ENCODE assay signal across 21 mouse cellular contexts in genomic region chr5:114157236-114157635, GRCm38 (mm10). TPM values are rescaled to one million over a fixed set of nuclear protein-coding genes. Genes with fewer than 3 reads are reported as not detected.
DNase-seq lines count a peak whose midpoint lies in the region; ATAC-seq and TF ChIP-seq lines count a peak whose summit lies in the region.
"Had no signal": no experiment of that assay in that cellular context is flagged by ENCODE, and none has a peak within 500 bp of the region (broad histone marks: within the 10 kb centered on the region; RNA-seq: fewer than 3 reads in every experiment).

No protein-coding gene starts in this region.

- H3K27ac ChIP-seq in liver, adult 2 months (replicated peaks; ENCODE audit: insufficient read depth, low read depth, low read length) = peak overlapping the region; percentile 92
- no peak overlapping the region for H3K27ac ChIP-seq in liver, embryonic 12.5 days
- H3K27ac ChIP-seq: embryonic facial prominence, embryonic 15.5 days; forebrain, embryonic 10.5 days; forebrain, embryonic 15.5 days; hindbrain, embryonic 14.5 days; intestine, embryonic 15.5 days had no signal

- TF ChIP-seq POLR2A in liver, adult 2 months (IDR thresholded peaks at IDR 0.05; ENCODE audit: extremely low read depth, insufficient read depth, low read length) = no peak

- no peak overlapping the region for H3K4me2 ChIP-seq in liver, embryonic 12.5 days
- H3K4me2 ChIP-seq: embryonic facial prominence, embryonic 15.5 days; forebrain, embryonic 15.5 days; hindbrain, embryonic 14.5 days; intestine, embryonic 15.5 days had no signal

- intact Hi-C loops in heart, postnatal 36 days (cut with DNase I) = no loop called here

- peaks cover 13% of the 10 kb centered on the region; the same call in 1 of the 2 replicates for H3K79me2 ChIP-seq in liver, adult 2 months (ENCODE audit: control insufficient read depth, insufficient read depth, low read length)

- H3K27me3 ChIP-seq in liver, adult 2 months (ENCODE audit: control insufficient read depth, insufficient read depth, low read length) = no peaks in the 10 kb centered on the region
- peaks cover 17% of the 10 kb centered on the region for H3K27me3 ChIP-seq in liver, embryonic 12.5 days (replicated peaks)
- H3K27me3 ChIP-seq: embryonic facial prominence, embryonic 15.5 days; forebrain, embryonic 15.5 days; intestine, embryonic 15.5 days had no signal

- no peaks in the 10 kb centered on the region for H3K9me3 ChIP-seq in liver, embryonic 12.5 days (replicated peaks)
- H3K9me3 ChIP-seq: embryonic facial prominence, embryonic 15.5 days; forebrain, embryonic 10.5 days; forebrain, embryonic 15.5 days; intestine, embryonic 15.5 days had no signal

- H3K4me3 ChIP-seq in liver, adult 2 months (ENCODE audit: insufficient read depth, low read depth, low read length) = no peak overlapping the region
- H3K4me3 ChIP-seq in liver, embryonic 12.5 days = no peak overlapping the region
- H3K4me3 ChIP-seq: embryonic facial prominence, embryonic 15.5 days; erythroblast, embryonic 14.5 days; forebrain, embryonic 10.5 days; forebrain, embryonic 15.5 days; intestine, embryonic 15.5 days had no signal

- no peak for ATAC-seq in liver, embryonic 12.5 days
- ATAC-seq: forebrain, embryonic 15.5 days; intestine, embryonic 15.5 days had no signal

- peaks cover 33% of the 10 kb centered on the region for H3K4me1 ChIP-seq in liver, adult 2 months (ENCODE audit: control insufficient read depth, insufficient read depth, low read length)
- H3K4me1 ChIP-seq in liver, embryonic 12.5 days = peaks cover 21% of the 10 kb centered on the region
- H3K4me1 ChIP-seq: embryonic facial prominence, embryonic 15.5 days; forebrain, embryonic 15.5 days; intestine, embryonic 15.5 days had no signal

- no peaks in the 10 kb centered on the region; the same call in 1 of the 2 replicates for H3K36me3 ChIP-seq in liver, adult 2 months (ENCODE audit: control insufficient read depth, insufficient read depth, low read length)
- no peaks in the 10 kb centered on the region for H3K36me3 ChIP-seq in liver, embryonic 12.5 days
- H3K36me3 ChIP-seq: embryonic facial prominence, embryonic 15.5 days; forebrain, embryonic 10.5 days; forebrain, embryonic 15.5 days; intestine, embryonic 15.5 days had no signal

- H3K9ac ChIP-seq in liver, adult 2 months (ENCODE audit: low read depth, low read length) = peak overlapping the region; percentile 27
- H3K9ac ChIP-seq in liver, embryonic 12.5 days = no peak overlapping the region
- H3K9ac ChIP-seq: embryonic facial prominence, embryonic 15.5 days; forebrain, embryonic 15.5 days; hindbrain, embryonic 14.5 days; intestine, embryonic 15.5 days had no signal

- peak; percentile 38 for DNase-seq in adrenal gland, postnatal 25 days
- DNase-seq in adrenal gland, adult (ENCODE audit: inconsistent age in 2 of 2, low spot score in 1 of 2) = no peak
- DNase-seq in liver, adult 2 months (ENCODE audit: extremely low read depth, low read depth, low spot score) = peak; percentile 87
- DNase-seq in retina, postnatal 1 day = peak; percentile 19
- DNase-seq in retina, embryonic 14.5 days (ENCODE audit: low spot score) = no peak
- DNase-seq in skeletal muscle tissue, adult 2 months (ENCODE audit: low read depth, low spot score) = peak; percentile 63
- DNase-seq in heart, postnatal 36 days = no peak
- DNase-seq: cerebellum, adult 11 months; cerebellum, adult 8-10 months; cerebellum, postnatal 14 days; embryo, embryonic 11 days; gastrocnemius, postnatal 25 days; heart, adult 11 months; heart, postnatal 10 days had no signal

- TF ChIP-seq CTCF in liver, adult 2 months (IDR thresholded peaks at IDR 0.05; ENCODE audit: low read depth, low read length) = peak; percentile 46

- 14% methylated on average over 7 of the region's 7 CpGs for WGBS in liver, adult 2 months
- WGBS in liver, embryonic 12.5 days (ENCODE audit: insufficient replicate concordance) = 53% methylated on average over 7 of the region's 7 CpGs

RNA-seq across cellular contexts. Expression of gene Acacb, which starts 10.9 kb away (rescaled TPM):
- total RNA-seq in adrenal gland, postnatal 25 days (2021) = 99.4 and 114 TPM in 2 replicates
- total RNA-seq in liver, adult 2 months (2014; rRNA removed) = 26.8 and 39.4 TPM in 2 replicates
- polyA plus RNA-seq in liver, adult 2 months (2012; rRNA removed) = 27.9 and 45.8 TPM in 2 replicates
- polyA plus RNA-seq in liver, embryonic 12.5 days (2016; fragmentation: Nextera tagmentation; extraction: Ambion mirVana) = 0.60 and 0.70 TPM in 2 replicates
- total RNA-seq in heart, postnatal 36 days (2021) = 100 to 1,000 TPM; 232 to 242 TPM

RNA-seq across cellular contexts. Expression of gene Ung, which starts 27.1 kb away (rescaled TPM):
- 6.7 and 15.0 TPM in 2 replicates for total RNA-seq in adrenal gland, postnatal 25 days (2021)
- 2.4 and 4.6 TPM in 2 replicates for total RNA-seq in liver, adult 2 months (2014; rRNA removed)
- 5.0 and 5.3 TPM in 2 replicates for polyA plus RNA-seq in liver, adult 2 months (2012; rRNA removed)
- 40.1 and 40.7 TPM in 2 replicates for polyA plus RNA-seq in liver, embryonic 12.5 days (2016; fragmentation: Nextera tagmentation; extraction: Ambion mirVana)
- total RNA-seq in heart, postnatal 36 days (2021) = 10 to 100 TPM; 26.4 to 27.3 TPM

RNA-seq across cellular contexts. Expression of gene Alkbh2, which starts 29.2 kb away (rescaled TPM):
- total RNA-seq in adrenal gland, postnatal 25 days (2021) = 12.0 and 12.1 TPM in 2 replicates
- 3.1 and 5.1 TPM in 2 replicates for total RNA-seq in liver, adult 2 months (2014; rRNA removed)
- polyA plus RNA-seq in liver, adult 2 months (2012; rRNA removed) = 7.0 and 10.1 TPM in 2 replicates
- polyA plus RNA-seq in liver, embryonic 12.5 days (2016; fragmentation: Nextera tagmentation; extraction: Ambion mirVana) = 8.2 and 8.8 TPM in 2 replicates
- total RNA-seq in heart, postnatal 36 days (2021) = 1 to 10 TPM; 1.2 to 1.5 TPM

Comparison
In these comparisons a context has a peak if more than half of its experiments do, and no peak if none do; other contexts are left out.
1. DNase-seq: peak in adrenal gland, postnatal 25 days (single experiment), liver, adult 2 months (single experiment), retina, postnatal 1 day (single experiment) and skeletal muscle tissue, adult 2 months (single experiment); none in adrenal gland, adult (0 of 2), retina, embryonic 14.5 days (single experiment) and heart, postnatal 36 days (0 of 2).